Mouse (Mus musculus) retina, postnatal 7 days (tissue): ENCODE data around the gene Neu1.
A peak's percentile ranks its signal among the peaks of the same experiment; 100 is the strongest.
"Not testable (repeated sequence)": the region's sequence is repeated elsewhere in the genome, so short reads cannot be mapped to it uniquely, and the experiment has no call there.

Experiments
- DNase-seq: peaks from one replicate; pipeline ENCODE4 v3.0.0-alpha.2; 2012; ENCODE audit warnings: low read depth, low spot score

Neu1 gene

GRCm38 (mm10) chr17:34931061-34931734 is at the start of gene Neu1:
Neu1 (plus strand) TSS chr17:34931253.
- peak; percentile 95 for DNase-seq

- DNase-seq: no peak
Measured at GRCm38 (mm10) chr17:34881683-34882310, 49.3 kb upstream of the Neu1 start, which contains the start of gene Gm20547. Gm20547 (minus strand) TSS chr17:34882042.

GRCm38 (mm10) chr17:34883332-34883731 is 47.7 kb upstream of the Neu1 start:
- DNase-seq: no peak

GRCm38 (mm10) chr17:34884704-34885103 is 46.3 kb upstream of the Neu1 start:
- DNase-seq: no peak

GRCm38 (mm10) chr17:34885615-34886014 is 45.4 kb upstream of the Neu1 start:
- DNase-seq: no peak

- DNase-seq: no peak
Measured at GRCm38 (mm10) chr17:34887942-34888341, 43.1 kb upstream of the Neu1 start.

- no peak for DNase-seq
Measured at GRCm38 (mm10) chr17:34890074-34890743, 40.8 kb upstream of the Neu1 start.

- no peak for DNase-seq
Measured at GRCm38 (mm10) chr17:34891377-34891776, 39.7 kb upstream of the Neu1 start.

- no peak for DNase-seq
Measured at GRCm38 (mm10) chr17:34893072-34893824, 37.8 kb upstream of the Neu1 start.

GRCm38 (mm10) chr17:34894074-34894597 is 36.9 kb upstream of the Neu1 start:
- DNase-seq: peak; percentile 98

- DNase-seq: no peak
Measured at GRCm38 (mm10) chr17:34894801-34895530, 36.1 kb upstream of the Neu1 start.

GRCm38 (mm10) chr17:34895724-34896123 is 35.3 kb upstream of the Neu1 start:
- DNase-seq: no peak

GRCm38 (mm10) chr17:34896366-34896765 is 34.7 kb upstream of the Neu1 start:
- DNase-seq: no peak

GRCm38 (mm10) chr17:34897373-34898159 is 33.5 kb upstream of the Neu1 start:
- no peak for DNase-seq

GRCm38 (mm10) chr17:34898160-34898586 is 32.9 kb upstream of the Neu1 start, which contains the start of the genes C2 and Ehmt2:
C2 (minus strand) TSS chr17:34898265.
Ehmt2 (plus strand) TSS chr17:34898469.
- DNase-seq: peak; percentile 70

- no peak for DNase-seq
Measured at GRCm38 (mm10) chr17:34898706-34899052, 32.4 kb upstream of the Neu1 start.

GRCm38 (mm10) chr17:34899053-34899889 is 31.8 kb upstream of the Neu1 start:
- no peak for DNase-seq

- no peak for DNase-seq
Measured at GRCm38 (mm10) chr17:34899890-34900243, 31.2 kb upstream of the Neu1 start.

GRCm38 (mm10) chr17:34900826-34901225 is 30.2 kb upstream of the Neu1 start:
- not testable (repeated sequence) for DNase-seq
